Mouse (Mus musculus): ENCODE results near the gene Wdr76. TPM values are rescaled to one million over a fixed set of nuclear protein-coding genes. Genes with fewer than 3 reads are reported as not detected.
"Not testable (repeated sequence)": the region's sequence is repeated elsewhere in the genome, so short reads cannot be mapped to it uniquely, and the experiment has no call there.

Wdr76 gene
- polyA plus RNA-seq (2015; fragmentation: Nextera tagmentation; extraction: Ambion mirVana), result 5.3 and 5.5 TPM in 2 replicates

GRCm38 (mm10) chr2:121505942-121506882 is at the start of gene Wdr76, which contains the start of gene Mfap1a:
Gene Wdr76, plus strand, starts transcription at chr2:121506723.
Gene Mfap1a, minus strand, starts transcription at chr2:121506665.
- H3K4me1 ChIP-seq (replicated peaks; ENCODE audit: insufficient read depth, low read length); H3K27me3 ChIP-seq (ENCODE audit: insufficient read depth, low read length); H3K9me3 ChIP-seq (replicated peaks; ENCODE audit: low read length); H3K36me3 ChIP-seq (ENCODE audit: insufficient read depth, low read length): not testable (repeated sequence)
- ATAC-seq (replicated peaks; ENCODE audit: low FRiP score, low read depth) (peak; percentile 91), DNase-seq (ENCODE audit: low spot score) (peak; percentile 98)
- peak within 1 kb of the TSS; percentile 54 for H3K4me2 ChIP-seq (ENCODE audit: low read length)
- H3K27ac ChIP-seq, result peak within 1 kb of the TSS; percentile 76
- TF ChIP-seq CTCF (IDR thresholded peaks at IDR 0.05; ENCODE audit: low read depth), result peak; percentile 23; the same call in 1 of the 2 replicates
- H3K4me3 ChIP-seq (replicated peaks; ENCODE audit: low read depth, low read length), result peak within 1 kb of the TSS; percentile 55
- peak within 1 kb of the TSS; percentile 71 for H3K9ac ChIP-seq (ENCODE audit: low read depth, low read length)
- 3% methylated on average over 38 of the region's 42 CpGs for WGBS

- no peak for ATAC-seq (replicated peaks; ENCODE audit: low FRiP score, low read depth)
- no peaks in the 10 kb centered on the region for H3K27me3 ChIP-seq (ENCODE audit: insufficient read depth, low read length)
- H3K36me3 ChIP-seq (ENCODE audit: insufficient read depth, low read length), result 0 out of 2 replicates have a peak, but pooled peaks cover 5% of the 10 kb centered on the region
- no peaks in the 10 kb centered on the region for H3K9me3 ChIP-seq (replicated peaks; ENCODE audit: low read length)
- no peak overlapping the region for H3K4me2 ChIP-seq (ENCODE audit: low read length)
- DNase-seq (ENCODE audit: low spot score), result no peak
- no peak overlapping the region for H3K27ac ChIP-seq
- H3K4me1 ChIP-seq (replicated peaks; ENCODE audit: insufficient read depth, low read length), result peaks cover 5% of the 10 kb centered on the region; the same call in 1 of the 2 replicates
- WGBS, result 31% methylated on average over 2 of the region's 2 CpGs
- no peak overlapping the region for H3K9ac ChIP-seq (ENCODE audit: low read depth, low read length)
- no peak overlapping the region for H3K4me3 ChIP-seq (replicated peaks; ENCODE audit: low read depth, low read length)
- no peak for TF ChIP-seq CTCF (IDR thresholded peaks at IDR 0.05; ENCODE audit: low read depth)
Observed at GRCm38 (mm10) chr2:121460071-121460470, 46.5 kb upstream of the Wdr76 start.

- not testable (repeated sequence) for H3K9me3 ChIP-seq (replicated peaks; ENCODE audit: low read length); H3K4me2 ChIP-seq (ENCODE audit: low read length); ATAC-seq (replicated peaks; ENCODE audit: low FRiP score, low read depth); DNase-seq (ENCODE audit: low spot score); H3K27me3 ChIP-seq (ENCODE audit: insufficient read depth, low read length); H3K4me3 ChIP-seq (replicated peaks; ENCODE audit: low read depth, low read length); H3K9ac ChIP-seq (ENCODE audit: low read depth, low read length); H3K36me3 ChIP-seq (ENCODE audit: insufficient read depth, low read length); H3K27ac ChIP-seq; H3K4me1 ChIP-seq (replicated peaks; ENCODE audit: insufficient read depth, low read length)
- 20% methylated on average over 1 of the region's 6 CpGs for WGBS
Observed at GRCm38 (mm10) chr2:121468982-121469381, 37.5 kb upstream of the Wdr76 start.

GRCm38 (mm10) chr2:121472783-121473182 is 33.7 kb upstream of the Wdr76 start:
- DNase-seq (ENCODE audit: low spot score); H3K9me3 ChIP-seq (replicated peaks; ENCODE audit: low read length); ATAC-seq (replicated peaks; ENCODE audit: low FRiP score, low read depth); H3K36me3 ChIP-seq (ENCODE audit: insufficient read depth, low read length); H3K4me2 ChIP-seq (ENCODE audit: low read length); H3K9ac ChIP-seq (ENCODE audit: low read depth, low read length); H3K4me3 ChIP-seq (replicated peaks; ENCODE audit: low read depth, low read length); H3K4me1 ChIP-seq (replicated peaks; ENCODE audit: insufficient read depth, low read length); H3K27ac ChIP-seq; H3K27me3 ChIP-seq (ENCODE audit: insufficient read depth, low read length): not testable (repeated sequence)
- WGBS, result 95% methylated on average over 3 of the region's 3 CpGs

GRCm38 (mm10) chr2:121473301-121474179 is 33.0 kb upstream of the Wdr76 start, which contains the start of gene Mfap1b:
Gene Mfap1b, minus strand, starts transcription at chr2:121474067.
- H3K27ac ChIP-seq, result peak within 1 kb of the TSS; percentile 81
- ATAC-seq (replicated peaks; ENCODE audit: low FRiP score, low read depth) (peak; percentile 93), DNase-seq (ENCODE audit: low spot score) (peak; percentile 97)
- peak within 1 kb of the TSS; percentile 62 for H3K4me2 ChIP-seq (ENCODE audit: low read length)
- not testable (repeated sequence) for H3K9me3 ChIP-seq (replicated peaks; ENCODE audit: low read length); H3K27me3 ChIP-seq (ENCODE audit: insufficient read depth, low read length); H3K4me1 ChIP-seq (replicated peaks; ENCODE audit: insufficient read depth, low read length); H3K36me3 ChIP-seq (ENCODE audit: insufficient read depth, low read length)
- peak within 1 kb of the TSS; percentile 72 for H3K9ac ChIP-seq (ENCODE audit: low read depth, low read length)
- 4% methylated on average over 37 of the region's 41 CpGs for WGBS
- peak within 1 kb of the TSS; percentile 60 for H3K4me3 ChIP-seq (replicated peaks; ENCODE audit: low read depth, low read length)

GRCm38 (mm10) chr2:121474180-121474535 is 32.4 kb upstream of the Wdr76 start:
- ATAC-seq (replicated peaks; ENCODE audit: low FRiP score, low read depth) (0 out of 2 replicates have a peak, but pooled peaks have one; percentile 8), DNase-seq (ENCODE audit: low spot score) (no peak)
- TF ChIP-seq CTCF (IDR thresholded peaks at IDR 0.05; ENCODE audit: low read depth), result no peak
- Histone ChIP-seq H3K9ac (ENCODE audit: low read depth, low read length) (peak overlapping the region; percentile 72; the same call in 1 of the 2 replicates), H3K4me3 (replicated peaks; ENCODE audit: low read depth, low read length) (peak overlapping the region; percentile 60), H3K4me2 (ENCODE audit: low read length) (peak overlapping the region; percentile 62), H3K9me3 (replicated peaks; ENCODE audit: low read length) (no peaks in the 10 kb centered on the region), H3K27me3 (ENCODE audit: insufficient read depth, low read length) (no peaks in the 10 kb centered on the region), H3K36me3 (ENCODE audit: insufficient read depth, low read length) (no peaks in the 10 kb centered on the region), H3K27ac (peak overlapping the region; percentile 81; the same call in 1 of the 2 replicates), H3K4me1 (replicated peaks; ENCODE audit: insufficient read depth, low read length) (no peaks in the 10 kb centered on the region)
- 33% methylated on average over 8 of the region's 8 CpGs for WGBS

- H3K4me1 ChIP-seq (replicated peaks; ENCODE audit: insufficient read depth, low read length); H3K4me3 ChIP-seq (replicated peaks; ENCODE audit: low read depth, low read length); H3K27me3 ChIP-seq (ENCODE audit: insufficient read depth, low read length); DNase-seq (ENCODE audit: low spot score); ATAC-seq (replicated peaks; ENCODE audit: low FRiP score, low read depth); H3K4me2 ChIP-seq (ENCODE audit: low read length); H3K9me3 ChIP-seq (replicated peaks; ENCODE audit: low read length); H3K36me3 ChIP-seq (ENCODE audit: insufficient read depth, low read length); H3K9ac ChIP-seq (ENCODE audit: low read depth, low read length); H3K27ac ChIP-seq: not testable (repeated sequence)
- 93% methylated on average over 2 of the region's 2 CpGs for WGBS
Observed at GRCm38 (mm10) chr2:121475306-121475705, 31.2 kb upstream of the Wdr76 start.
